Mouse (Mus musculus): ENCODE data around the gene Cd3g. TPM values are rescaled to one million over a fixed set of nuclear protein-coding genes. Genes with fewer than 3 reads are reported as not detected.
"Not testable (repeated sequence)": the region's sequence is repeated elsewhere in the genome, so short reads cannot be mapped to it uniquely, and the experiment has no call there.

The Cd3g gene
- polyA plus RNA-seq, 1 experiment from 2014 or later = not detected

DNA sequence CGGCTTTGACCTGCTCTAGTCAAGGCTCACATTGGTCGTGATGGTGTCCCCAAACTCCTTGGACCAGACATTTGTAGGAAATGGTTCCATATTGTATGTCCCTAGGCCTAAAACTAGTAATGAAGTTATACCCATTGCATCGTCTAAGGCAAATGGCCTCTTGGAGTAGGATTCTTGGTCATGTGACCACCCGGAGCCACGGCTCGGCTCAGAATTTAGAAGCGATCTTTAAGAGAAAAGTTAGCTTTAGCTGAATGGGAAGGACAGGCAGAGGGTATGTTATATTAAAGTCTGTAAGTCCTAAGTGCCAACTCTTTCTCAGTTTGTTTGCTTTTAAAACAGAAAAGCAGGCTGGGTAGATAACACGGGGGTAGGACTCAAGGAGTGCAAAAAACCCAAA, 1.9 kb upstream of the Cd3g start:
- Histone ChIP-seq H3K4me1 (ENCODE audit: control insufficient read depth, insufficient read depth, low read length) (no peaks in the 10 kb centered on the region), H3K27ac (ENCODE audit: low read length) (no peak overlapping the region), H3K36me3 (ENCODE audit: control insufficient read depth, insufficient read depth, low read length) (no peaks in the 10 kb centered on the region), H3K27me3 (ENCODE audit: control insufficient read depth, insufficient read depth, low read depth, low read length) (no peaks in the 10 kb centered on the region), H3K4me2 (ENCODE audit: low read length) (no peak overlapping the region), H3K9ac (ENCODE audit: low read depth, low read length) (no peak overlapping the region), H3K4me3 (ENCODE audit: low read depth, low read length) (no peak overlapping the region), H3K9me3 (replicated peaks; ENCODE audit: control insufficient read depth, low read length, poor library complexity, severe bottlenecking) (no peaks in the 10 kb centered on the region)
- 91% methylated on average over 8 of the region's 8 CpGs for WGBS
- ATAC-seq = no peak

DNA sequence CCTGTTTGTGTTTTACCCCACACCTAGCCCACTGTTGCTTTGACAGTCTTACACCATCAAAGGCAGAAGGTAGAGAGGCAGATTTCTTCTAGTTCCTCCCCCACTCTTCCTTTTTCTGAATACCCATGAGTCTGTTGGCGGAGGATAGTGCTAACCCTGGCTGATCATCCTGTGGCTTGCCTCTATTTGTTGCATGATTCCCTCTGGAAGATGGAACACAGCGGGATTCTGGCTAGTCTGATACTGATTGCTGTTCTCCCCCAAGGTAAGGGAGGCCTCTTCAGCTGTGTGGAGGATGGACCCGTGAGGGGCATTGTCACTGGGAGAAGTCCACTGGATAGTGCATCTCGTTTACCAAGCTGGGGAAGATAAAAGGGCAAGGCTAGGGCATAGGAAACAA, 1.4 kb upstream of the Cd3g start, which contains the start of gene Cd3d:
Gene Cd3d (plus strand): TSS at position 111 of the 400 bp plus-strand sequence.
- Histone ChIP-seq H3K36me3 (ENCODE audit: control insufficient read depth, insufficient read depth, low read length) (no peaks in the 10 kb centered on the region), H3K4me2 (ENCODE audit: low read length) (no peak within 1 kb of the TSS), H3K4me3 (ENCODE audit: low read depth, low read length) (no peak within 1 kb of the TSS), H3K9me3 (replicated peaks; ENCODE audit: control insufficient read depth, low read length, poor library complexity, severe bottlenecking) (no peaks in the 10 kb centered on the region), H3K27ac (ENCODE audit: low read length) (no peak within 1 kb of the TSS), H3K9ac (ENCODE audit: low read depth, low read length) (no peak within 1 kb of the TSS), H3K27me3 (ENCODE audit: control insufficient read depth, insufficient read depth, low read depth, low read length) (no peaks in the 10 kb centered on the region), H3K4me1 (ENCODE audit: control insufficient read depth, insufficient read depth, low read length) (no peaks in the 10 kb centered on the region)
- ATAC-seq = no peak
- 73% methylated on average over 4 of the region's 4 CpGs for WGBS

DNA sequence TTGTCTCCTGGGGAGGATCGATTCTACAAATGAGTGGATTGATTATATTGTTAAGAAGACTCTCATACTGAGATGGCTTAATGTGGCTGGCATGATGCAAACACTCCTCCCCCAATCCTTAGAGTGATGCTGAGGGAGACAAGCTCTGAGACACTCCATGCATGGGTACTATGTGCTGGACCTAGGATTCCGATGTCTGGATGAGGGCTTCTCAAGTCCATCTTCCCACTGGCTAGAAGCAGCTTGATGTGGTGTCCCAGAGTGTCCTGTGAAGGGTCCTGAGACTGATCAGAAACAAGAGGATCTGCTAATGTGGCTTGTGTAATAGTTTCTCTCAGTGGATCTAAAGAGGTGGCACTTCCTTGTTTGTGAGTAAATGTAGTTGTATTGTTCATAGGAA, 873 bp upstream of the Cd3g start:
- no peak for ATAC-seq
- WGBS = 96% methylated on average over 2 of the region's 2 CpGs

DNA sequence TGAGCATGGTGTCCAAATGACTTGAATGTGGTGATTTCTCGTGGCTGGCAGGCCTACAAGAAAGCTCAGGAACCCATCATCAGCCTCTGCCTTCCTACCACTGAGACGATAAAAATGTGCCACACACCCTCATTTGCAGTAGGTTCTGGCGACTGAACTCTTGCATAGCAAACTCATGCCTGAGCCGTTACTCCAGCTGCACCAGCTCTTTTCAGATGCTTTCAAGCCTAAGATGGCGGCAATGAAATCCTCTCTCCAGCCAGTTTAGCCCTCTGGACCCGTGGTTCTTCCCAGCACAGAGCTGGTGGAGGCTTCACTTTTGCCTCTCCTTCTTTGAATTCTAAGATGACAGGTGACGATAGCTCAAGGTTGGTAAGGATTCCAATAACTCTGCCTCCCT, 425 bp downstream of the Cd3g start:
- H3K36me3 ChIP-seq (ENCODE audit: control insufficient read depth, insufficient read depth, low read length) = no peaks in the 10 kb centered on the region
- no peaks in the 10 kb centered on the region for H3K9me3 ChIP-seq (replicated peaks; ENCODE audit: control insufficient read depth, low read length, poor library complexity, severe bottlenecking)
- no peak overlapping the region for H3K9ac ChIP-seq (ENCODE audit: low read depth, low read length)
- ATAC-seq = no peak
- H3K4me2 ChIP-seq (ENCODE audit: low read length) = no peak overlapping the region
- H3K27ac ChIP-seq (ENCODE audit: low read length) = no peak overlapping the region
- H3K4me1 ChIP-seq (ENCODE audit: control insufficient read depth, insufficient read depth, low read length) = no peaks in the 10 kb centered on the region
- no peaks in the 10 kb centered on the region; the same call in 1 of the 2 replicates for H3K27me3 ChIP-seq (ENCODE audit: control insufficient read depth, insufficient read depth, low read depth, low read length)
- H3K4me3 ChIP-seq (ENCODE audit: low read depth, low read length) = no peak overlapping the region
- 77% methylated on average over 7 of the region's 7 CpGs for WGBS

More for the DNA sequence above, 873 bp upstream of the Cd3g start:
- Histone ChIP-seq H3K4me3 (ENCODE audit: low read depth, low read length) (no peak overlapping the region), H3K9ac (ENCODE audit: low read depth, low read length) (no peak overlapping the region), H3K9me3 (replicated peaks; ENCODE audit: control insufficient read depth, low read length, poor library complexity, severe bottlenecking) (no peaks in the 10 kb centered on the region), H3K27ac (ENCODE audit: low read length) (no peak overlapping the region), H3K27me3 (ENCODE audit: control insufficient read depth, insufficient read depth, low read depth, low read length) (no peaks in the 10 kb centered on the region), H3K4me2 (ENCODE audit: low read length) (no peak overlapping the region), H3K36me3 (ENCODE audit: control insufficient read depth, insufficient read depth, low read length) (no peaks in the 10 kb centered on the region), H3K4me1 (ENCODE audit: control insufficient read depth, insufficient read depth, low read length) (no peaks in the 10 kb centered on the region)

DNA sequence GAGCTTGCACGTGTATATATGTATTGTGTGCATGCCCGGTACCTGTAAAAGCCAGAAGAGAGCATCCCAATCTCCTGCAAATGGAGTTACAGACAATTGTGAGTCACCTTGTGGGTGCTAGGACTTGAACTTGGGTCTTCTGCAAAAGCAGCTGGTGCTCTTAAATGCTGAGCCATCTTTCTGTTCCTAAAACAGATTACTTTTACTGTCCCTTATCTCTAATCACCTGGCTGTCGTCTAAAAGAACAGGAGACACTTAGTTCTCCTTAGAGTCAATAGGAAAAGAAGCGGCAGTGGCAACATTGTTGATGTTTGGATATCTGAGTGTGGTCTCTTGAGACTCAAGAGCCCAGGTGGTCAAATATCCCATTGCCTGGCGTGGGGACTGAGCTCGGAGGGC, 2.4 kb downstream of the Cd3g start:
- 83% methylated on average over 6 of the region's 6 CpGs for WGBS
- no peak overlapping the region for H3K9ac ChIP-seq (ENCODE audit: low read depth, low read length)
- H3K36me3 ChIP-seq (ENCODE audit: control insufficient read depth, insufficient read depth, low read length) = no peaks in the 10 kb centered on the region
- peaks cover 12% of the 10 kb centered on the region for H3K27me3 ChIP-seq (ENCODE audit: control insufficient read depth, insufficient read depth, low read depth, low read length)
- H3K9me3 ChIP-seq (replicated peaks; ENCODE audit: control insufficient read depth, low read length, poor library complexity, severe bottlenecking) = no peaks in the 10 kb centered on the region
- no peaks in the 10 kb centered on the region for H3K4me1 ChIP-seq (ENCODE audit: control insufficient read depth, insufficient read depth, low read length)
- no peak overlapping the region for H3K27ac ChIP-seq (ENCODE audit: low read length)
- H3K4me2 ChIP-seq (ENCODE audit: low read length) = no peak overlapping the region
- ATAC-seq = no peak
- H3K4me3 ChIP-seq (ENCODE audit: low read depth, low read length) = no peak overlapping the region

DNA sequence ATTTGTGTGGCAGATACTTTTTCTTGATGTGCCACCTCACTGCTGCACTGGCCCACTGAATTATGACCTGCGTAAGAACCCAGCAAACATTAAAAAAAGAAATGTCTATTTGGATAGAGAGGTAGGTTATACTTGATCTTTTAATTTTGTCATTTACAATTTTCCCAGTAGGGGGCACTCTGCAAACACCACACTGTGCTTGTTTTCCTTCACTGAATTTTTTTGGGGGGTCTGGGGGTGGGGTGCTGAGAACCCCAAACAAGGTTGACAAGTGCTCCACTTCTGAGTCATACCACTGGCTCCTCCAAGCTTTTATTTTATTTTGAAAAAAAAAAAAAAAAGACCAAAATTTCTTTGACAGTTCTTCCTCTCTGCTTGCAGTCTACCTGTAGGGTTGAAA, 10.8 kb downstream of the Cd3g start:
- Histone ChIP-seq H3K9ac (ENCODE audit: low read depth, low read length) (no peak overlapping the region), H3K4me2 (ENCODE audit: low read length) (no peak overlapping the region), H3K4me3 (ENCODE audit: low read depth, low read length) (no peak overlapping the region), H3K27ac (ENCODE audit: low read length) (no peak overlapping the region), H3K4me1 (ENCODE audit: control insufficient read depth, insufficient read depth, low read length) (peaks cover 10% of the 10 kb centered on the region), H3K36me3 (ENCODE audit: control insufficient read depth, insufficient read depth, low read length) (no peaks in the 10 kb centered on the region), H3K9me3 (replicated peaks; ENCODE audit: control insufficient read depth, low read length, poor library complexity, severe bottlenecking) (no peaks in the 10 kb centered on the region), H3K27me3 (ENCODE audit: control insufficient read depth, insufficient read depth, low read depth, low read length) (peaks cover 14% of the 10 kb centered on the region)
- ATAC-seq = no peak
- 73% methylated on average over 1 of the region's 1 CpGs for WGBS

DNA sequence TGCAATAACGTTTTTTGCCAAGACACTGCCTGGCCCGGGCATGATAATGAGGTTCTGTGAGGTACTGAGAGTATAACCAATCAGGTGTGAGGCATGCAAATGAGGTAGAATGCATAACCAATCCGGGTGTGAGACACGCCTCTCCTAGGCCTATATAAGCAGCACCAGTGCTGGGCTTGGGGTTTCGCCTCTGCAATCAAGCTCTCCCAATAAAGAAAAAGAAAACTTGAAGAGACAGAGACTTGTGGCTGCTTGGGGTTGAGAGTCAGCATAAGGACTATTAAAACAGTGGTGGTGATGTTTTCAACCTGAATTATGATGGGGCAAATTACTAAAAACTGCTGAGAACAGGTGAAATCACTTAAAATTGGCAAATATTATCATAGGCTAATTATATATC, 12.5 kb downstream of the Cd3g start:
- 88% methylated on average over 5 of the region's 5 CpGs for WGBS
- not testable (repeated sequence) for H3K4me3 ChIP-seq (ENCODE audit: low read depth, low read length); H3K9ac ChIP-seq (ENCODE audit: low read depth, low read length); H3K27ac ChIP-seq (ENCODE audit: low read length); H3K9me3 ChIP-seq (replicated peaks; ENCODE audit: control insufficient read depth, low read length, poor library complexity, severe bottlenecking); H3K27me3 ChIP-seq (ENCODE audit: control insufficient read depth, insufficient read depth, low read depth, low read length); ATAC-seq; H3K4me2 ChIP-seq (ENCODE audit: low read length); H3K36me3 ChIP-seq (ENCODE audit: control insufficient read depth, insufficient read depth, low read length)
- H3K4me1 ChIP-seq (ENCODE audit: control insufficient read depth, insufficient read depth, low read length) = peaks cover 18% of the 10 kb centered on the region

DNA sequence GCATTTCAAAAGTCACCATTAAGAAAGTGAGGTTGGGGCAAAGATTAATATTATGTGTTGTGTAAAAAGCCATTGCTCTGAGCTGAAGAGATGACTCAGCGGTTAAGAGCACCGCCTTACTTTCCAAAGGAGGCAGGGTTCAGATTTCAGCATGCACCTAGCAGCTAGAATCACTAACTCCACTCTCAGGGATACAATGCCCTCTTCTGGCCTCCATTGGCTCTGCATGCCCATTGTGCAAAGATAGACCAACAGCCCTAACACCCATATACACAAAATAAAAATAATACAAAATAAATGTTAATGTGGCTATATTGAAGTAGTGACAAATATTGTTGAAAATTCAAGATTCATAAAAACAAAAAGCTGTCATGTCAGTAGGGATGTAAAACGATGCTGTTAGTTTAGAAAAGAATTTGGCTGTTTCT, 13.4 kb downstream of the Cd3g start:
- no peak overlapping the region for H3K27ac ChIP-seq (ENCODE audit: low read length)
- no peaks in the 10 kb centered on the region; the same call in 1 of the 2 replicates for H3K27me3 ChIP-seq (ENCODE audit: control insufficient read depth, insufficient read depth, low read depth, low read length)
- peaks cover 1% of the 10 kb centered on the region; the same call in 1 of the 2 replicates for H3K36me3 ChIP-seq (ENCODE audit: control insufficient read depth, insufficient read depth, low read length)
- no peak overlapping the region for H3K9ac ChIP-seq (ENCODE audit: low read depth, low read length)
- ATAC-seq = no peak
- H3K9me3 ChIP-seq (replicated peaks; ENCODE audit: control insufficient read depth, low read length, poor library complexity, severe bottlenecking) = no peaks in the 10 kb centered on the region
- no peak overlapping the region for H3K4me2 ChIP-seq (ENCODE audit: low read length)
- 22% methylated on average over 3 of the region's 3 CpGs for WGBS
- H3K4me3 ChIP-seq (ENCODE audit: low read depth, low read length) = no peak overlapping the region
- H3K4me1 ChIP-seq (ENCODE audit: control insufficient read depth, insufficient read depth, low read length) = peaks cover 18% of the 10 kb centered on the region

DNA sequence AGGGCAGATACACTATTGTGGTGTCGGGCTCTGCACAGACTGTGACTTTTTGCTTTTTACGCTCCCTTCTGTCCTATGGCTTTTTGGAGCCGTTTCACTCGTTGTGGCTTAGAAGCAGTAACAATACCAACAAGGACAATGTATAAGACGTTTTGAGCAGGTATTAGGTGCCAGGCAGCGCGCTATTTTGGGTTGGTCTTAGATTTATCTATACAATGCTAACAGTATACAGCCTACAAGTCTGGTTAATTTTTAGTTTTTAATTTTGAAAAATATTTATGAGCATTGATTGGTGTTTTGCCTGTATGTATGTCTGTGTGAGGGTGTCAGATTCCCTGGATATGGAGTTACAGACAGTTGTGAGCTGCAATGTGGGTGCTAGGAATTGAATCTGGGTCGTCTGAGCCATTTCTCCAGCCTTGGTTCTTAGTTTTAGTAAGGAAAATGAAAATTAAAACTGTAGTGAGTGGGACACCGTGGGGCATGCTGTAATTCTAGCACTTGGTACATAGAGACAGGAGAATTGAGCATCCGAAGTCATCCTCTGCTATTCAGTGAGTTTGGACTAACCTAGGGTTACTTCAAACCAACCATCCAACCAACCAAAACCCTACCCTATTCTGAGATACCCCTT, 14.3 kb downstream of the Cd3g start:
- H3K4me3 ChIP-seq (ENCODE audit: low read depth, low read length) = peak overlapping the region; percentile 93
- peak overlapping the region; percentile 67 for H3K9ac ChIP-seq (ENCODE audit: low read depth, low read length)
- peak; percentile 77 for ATAC-seq
- peak overlapping the region; percentile 78 for H3K27ac ChIP-seq (ENCODE audit: low read length)
- H3K9me3 ChIP-seq (replicated peaks; ENCODE audit: control insufficient read depth, low read length, poor library complexity, severe bottlenecking) = no peaks in the 10 kb centered on the region
- H3K36me3 ChIP-seq (ENCODE audit: control insufficient read depth, insufficient read depth, low read length) = peaks cover 2% of the 10 kb centered on the region; the same call in 1 of the 2 replicates
- H3K4me1 ChIP-seq (ENCODE audit: control insufficient read depth, insufficient read depth, low read length) = peaks cover 18% of the 10 kb centered on the region
- peak overlapping the region; percentile 79 for H3K4me2 ChIP-seq (ENCODE audit: low read length)
- WGBS = 14% methylated on average over 10 of the region's 10 CpGs
- H3K27me3 ChIP-seq (ENCODE audit: control insufficient read depth, insufficient read depth, low read depth, low read length) = no peaks in the 10 kb centered on the region

Data from midbrain, embryonic 16.5 days (tissue).